Mouse (Mus musculus): ENCODE data around the gene Lpcat2.

- no peak for TF ChIP-seq CTCF (IDR thresholded peaks at IDR 0.05; ENCODE audit: control insufficient read depth, insufficient read depth, low read length)
- TF ChIP-seq POLR2A (IDR thresholded peaks at IDR 0.05; ENCODE audit: borderline replicate concordance, control insufficient read depth, low read depth, low read length): no peak
Observed at GRCm38 (mm10) chr8:92861977-92862376, 6.8 kb downstream of the Lpcat2 start.
